Mouse (Mus musculus): ENCODE measurements around the gene Auts2.

Gene Auts2

DNA sequence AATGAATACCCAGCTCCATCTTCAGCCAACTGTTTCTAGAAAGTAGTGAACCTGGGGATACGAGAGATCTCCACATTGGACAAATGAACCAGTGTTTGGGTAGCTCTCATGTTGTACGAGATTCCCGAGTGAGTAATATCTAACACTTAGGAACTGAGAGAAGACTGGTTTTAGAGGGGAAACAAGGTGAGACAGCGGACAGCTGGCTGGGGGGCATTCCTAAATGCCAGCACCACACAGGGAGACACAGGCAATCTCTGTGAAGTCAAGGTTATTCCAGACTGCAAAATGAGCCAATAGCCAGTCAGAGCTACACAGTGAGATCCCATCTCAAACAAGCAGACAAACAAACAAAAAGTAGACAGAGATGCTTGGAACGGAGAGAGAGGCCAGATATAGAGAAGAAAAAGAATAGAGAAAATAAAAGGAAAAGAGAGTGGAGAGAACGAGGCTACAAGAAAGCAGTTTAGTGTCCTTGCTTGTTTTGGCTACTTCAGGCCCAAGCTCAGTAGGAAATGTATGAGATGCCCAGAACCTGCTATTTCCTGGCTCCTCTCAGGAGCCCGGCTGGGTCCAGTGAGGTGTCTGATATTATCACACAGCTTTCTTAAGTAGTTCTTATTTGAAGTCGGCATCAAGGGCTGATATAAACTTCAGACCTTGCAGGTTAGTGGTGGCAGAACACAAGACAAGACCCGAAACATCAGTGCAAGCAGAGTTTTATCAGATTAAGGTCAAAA is 224.9 kb downstream of the Auts2 start:
- no peak for DNase-seq (ENCODE audit: low read depth)

DNA sequence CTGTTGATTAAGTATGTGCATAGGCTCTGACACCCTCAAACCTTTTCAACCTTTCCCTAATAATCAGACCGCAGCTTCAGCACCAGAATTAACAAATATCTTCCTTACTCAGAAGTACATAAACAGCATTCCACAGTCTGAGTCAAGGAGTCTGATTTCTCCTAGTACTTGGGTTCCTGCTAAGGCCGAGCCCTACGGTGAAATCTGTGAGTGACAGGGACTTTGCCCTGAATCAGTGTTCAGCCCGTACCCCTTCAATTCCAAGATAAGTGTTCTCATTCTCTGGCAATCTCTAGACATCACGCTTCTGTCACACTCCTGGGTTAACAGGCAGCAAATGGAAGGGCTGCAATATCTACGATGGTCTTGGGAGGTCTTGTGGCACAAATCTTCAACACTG is 226.2 kb downstream of the Auts2 start:
- no peak for DNase-seq (ENCODE audit: low read depth)

DNA sequence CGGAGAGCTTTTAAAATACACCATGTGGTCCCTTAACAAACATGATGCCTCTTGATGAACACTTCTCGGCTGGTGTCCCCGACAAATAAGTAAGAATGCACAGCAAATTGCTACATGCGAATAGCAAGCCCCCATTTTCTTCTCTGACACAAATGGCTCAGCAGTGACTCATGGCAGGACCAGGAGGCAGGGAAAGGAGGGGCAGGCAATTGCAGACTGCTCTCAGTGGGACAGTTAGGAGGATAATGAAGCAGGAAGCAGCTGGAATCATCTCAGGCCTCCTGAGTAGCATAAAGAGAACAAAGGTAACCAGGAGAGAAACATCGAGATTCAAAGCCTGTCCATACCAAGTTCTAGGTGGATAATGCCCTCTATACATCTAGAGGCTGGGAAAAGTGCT is 228.8 kb downstream of the Auts2 start:
- no peak for DNase-seq (ENCODE audit: low read depth)

DNA sequence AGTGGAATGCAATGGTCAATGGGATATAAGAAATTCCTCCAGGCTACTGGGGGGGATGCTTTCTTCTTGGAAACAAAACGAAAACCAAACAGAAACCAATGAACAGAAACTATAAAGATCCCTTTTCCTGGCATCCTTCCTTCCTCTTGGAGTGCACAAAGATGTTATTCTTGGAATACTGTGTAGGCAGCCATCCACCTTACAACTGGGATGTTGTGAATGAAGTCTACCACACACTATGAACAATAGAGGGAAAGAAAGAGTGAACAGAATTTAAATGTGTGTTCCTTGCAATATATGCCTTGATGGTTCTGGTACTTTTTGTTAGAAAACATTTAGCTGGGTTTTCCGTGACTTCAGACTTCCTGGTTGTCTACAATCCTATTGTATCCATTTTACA is 236.1 kb downstream of the Auts2 start:
- DNase-seq (ENCODE audit: low read depth), result no peak

DNA sequence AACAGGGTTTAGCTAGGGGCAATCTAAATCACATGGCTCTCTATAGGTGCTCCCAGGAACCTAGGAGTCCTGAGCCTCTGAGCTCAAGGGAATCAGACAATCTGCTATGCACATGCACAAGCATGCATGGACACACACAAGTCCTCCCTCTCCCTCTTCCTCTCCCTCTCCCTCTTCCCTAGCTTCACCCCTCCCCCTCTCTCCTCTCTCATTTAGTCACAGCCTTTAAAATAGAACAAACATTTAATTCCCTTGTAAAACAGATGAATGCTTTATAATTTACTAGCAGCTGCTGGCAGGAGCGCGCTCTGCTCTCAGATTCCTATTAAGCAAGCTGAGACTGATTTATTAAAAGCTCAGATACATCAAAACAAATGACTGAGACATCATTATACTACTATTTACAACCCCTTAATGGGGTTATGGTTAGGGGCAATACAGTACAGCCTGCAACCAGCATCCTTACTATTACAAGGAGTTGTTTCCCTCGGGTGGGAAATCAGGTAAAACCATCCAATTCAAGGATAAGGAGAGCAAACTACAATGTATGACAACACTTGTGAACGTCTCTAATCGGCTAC is 237.7 kb downstream of the Auts2 start:
- DNase-seq (ENCODE audit: low read depth), result no peak

DNA sequence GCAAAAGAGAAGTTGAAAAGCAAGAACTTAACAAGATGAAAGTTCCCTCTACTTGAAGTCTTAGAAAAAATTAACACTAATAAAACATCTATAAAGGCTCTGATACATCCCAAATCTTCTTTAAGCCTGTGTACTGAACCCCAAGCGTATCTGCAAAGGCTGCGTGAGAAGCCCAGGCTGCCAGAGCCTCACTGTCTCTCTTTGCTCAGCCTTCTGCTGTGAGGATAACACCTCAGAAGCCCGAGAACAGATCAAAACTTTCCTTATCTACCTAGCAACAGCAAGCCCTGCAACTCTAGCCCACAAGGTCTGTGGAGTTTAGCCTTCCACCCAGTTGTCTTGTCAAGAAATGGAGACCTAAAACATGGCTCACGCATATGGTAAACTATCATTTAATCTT is 240.4 kb downstream of the Auts2 start:
- DNase-seq (ENCODE audit: low read depth), result no peak

DNA sequence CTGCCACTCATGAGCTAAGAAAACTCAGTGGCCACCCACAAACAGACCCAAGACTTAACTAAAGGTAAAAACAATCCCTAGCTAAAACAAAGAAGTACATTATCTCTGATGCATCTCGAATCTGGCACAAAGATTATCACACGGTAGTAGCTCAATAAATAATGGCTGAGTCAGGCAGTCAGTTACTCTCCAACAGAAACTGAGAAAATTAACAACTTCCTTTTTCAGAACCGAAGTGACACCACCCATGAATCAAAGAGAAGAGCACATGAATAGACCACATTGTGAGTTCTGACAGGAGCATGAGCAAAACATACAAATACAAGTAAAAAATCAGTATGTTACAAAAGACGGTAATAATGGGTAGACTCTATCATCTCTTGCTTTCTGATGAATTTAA is 242.3 kb downstream of the Auts2 start:
- DNase-seq (ENCODE audit: low read depth), result no peak

DNA sequence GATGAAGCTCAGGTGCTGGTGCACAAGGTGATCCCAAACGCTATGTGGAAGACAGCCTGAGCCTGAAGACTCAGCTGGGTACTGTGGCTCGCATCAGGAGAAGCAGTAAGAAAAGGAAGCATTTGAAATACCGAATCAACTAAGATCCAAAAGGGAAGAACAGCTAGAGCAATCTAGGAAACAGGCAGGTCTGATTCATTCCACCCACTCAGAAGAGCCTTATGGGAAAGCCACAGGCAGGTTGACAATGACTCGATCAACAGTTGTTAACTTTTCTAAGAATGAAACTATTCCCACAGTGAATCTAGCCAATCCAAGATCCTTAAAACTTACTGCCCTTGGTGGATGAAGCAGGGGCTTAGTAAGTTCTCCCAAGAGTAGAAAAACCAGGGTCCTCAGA is 243.4 kb downstream of the Auts2 start:
- no peak for DNase-seq (ENCODE audit: low read depth)

DNA sequence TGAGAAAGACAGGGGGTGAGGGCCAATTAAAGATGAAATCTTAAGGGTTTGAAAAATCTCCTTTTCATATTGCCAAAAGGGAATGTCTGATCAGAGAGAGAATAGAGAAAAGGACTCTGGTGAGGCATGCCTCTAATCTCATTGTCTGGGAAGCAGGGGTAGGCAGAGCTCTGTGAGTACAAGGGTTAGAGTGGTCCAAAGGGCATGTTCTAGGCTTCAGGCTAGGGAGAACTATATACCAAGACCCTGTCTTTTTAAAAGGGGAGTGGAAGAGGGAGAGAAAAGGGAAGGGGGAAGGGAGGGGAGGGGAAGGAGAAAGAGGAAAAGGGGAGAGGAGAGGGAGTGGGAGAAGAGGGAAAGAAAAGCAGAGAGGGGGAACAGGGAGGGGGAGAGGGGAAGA is 244.1 kb downstream of the Auts2 start:
- no peak for DNase-seq (ENCODE audit: low read depth)

DNA sequence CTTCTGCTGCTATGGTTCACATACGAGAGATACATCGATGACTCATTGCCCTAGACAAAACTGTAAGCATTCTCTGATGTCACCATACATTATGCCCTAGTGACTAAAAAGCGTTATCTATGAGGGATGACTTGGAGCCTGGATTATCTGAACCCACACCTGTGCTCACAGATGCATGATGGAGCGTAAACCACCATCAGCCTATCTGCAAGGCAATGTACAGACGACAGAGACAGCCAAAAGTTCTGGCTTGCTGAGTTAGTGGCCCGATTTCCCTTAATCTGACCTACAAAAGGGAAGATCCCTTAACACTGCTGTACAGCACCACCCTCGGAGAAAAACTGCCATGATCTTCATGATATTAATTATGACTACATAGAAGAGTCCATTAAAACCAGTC is 245.8 kb downstream of the Auts2 start:
- peak; percentile 20 for DNase-seq (ENCODE audit: low read depth)

DNA sequence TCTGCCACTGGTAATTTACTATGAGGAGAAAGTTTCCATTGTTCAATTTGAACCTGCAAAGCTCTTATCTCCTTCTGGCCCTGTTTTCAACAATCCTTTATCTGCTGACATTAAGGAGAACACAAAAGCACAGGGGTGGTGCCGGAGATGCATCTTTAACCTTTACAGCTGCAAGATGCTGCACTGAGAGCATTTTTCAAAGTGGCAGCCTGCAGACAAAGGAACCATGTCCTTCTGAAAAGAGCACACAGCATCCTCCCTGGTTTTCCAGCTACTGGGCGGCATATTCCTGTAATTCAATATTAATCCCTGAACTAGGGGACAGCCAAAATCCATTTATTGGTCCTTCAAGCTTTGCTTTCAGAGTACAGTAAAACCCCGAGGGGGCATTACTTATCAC is 248.7 kb downstream of the Auts2 start:
- DNase-seq (ENCODE audit: low read depth), result no peak

DNA sequence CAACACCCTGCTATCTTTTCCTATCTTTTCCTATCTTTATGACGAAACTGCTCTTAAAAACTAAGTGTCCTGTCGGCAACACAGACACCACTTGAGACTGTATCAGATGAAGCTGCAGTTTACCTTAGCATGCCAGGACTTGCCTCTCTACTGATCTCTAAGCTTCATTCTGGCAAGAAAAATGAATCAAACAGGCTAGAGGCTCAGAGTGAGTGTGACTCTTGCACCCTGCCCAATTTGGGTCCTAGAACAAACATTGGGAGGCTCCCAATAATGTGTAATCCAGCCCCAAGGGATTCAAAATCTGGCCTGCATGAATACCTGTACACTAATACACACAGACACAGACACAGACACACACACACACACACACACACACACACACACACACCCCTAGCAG is 250.2 kb downstream of the Auts2 start:
- DNase-seq (ENCODE audit: low read depth), result no peak

DNA sequence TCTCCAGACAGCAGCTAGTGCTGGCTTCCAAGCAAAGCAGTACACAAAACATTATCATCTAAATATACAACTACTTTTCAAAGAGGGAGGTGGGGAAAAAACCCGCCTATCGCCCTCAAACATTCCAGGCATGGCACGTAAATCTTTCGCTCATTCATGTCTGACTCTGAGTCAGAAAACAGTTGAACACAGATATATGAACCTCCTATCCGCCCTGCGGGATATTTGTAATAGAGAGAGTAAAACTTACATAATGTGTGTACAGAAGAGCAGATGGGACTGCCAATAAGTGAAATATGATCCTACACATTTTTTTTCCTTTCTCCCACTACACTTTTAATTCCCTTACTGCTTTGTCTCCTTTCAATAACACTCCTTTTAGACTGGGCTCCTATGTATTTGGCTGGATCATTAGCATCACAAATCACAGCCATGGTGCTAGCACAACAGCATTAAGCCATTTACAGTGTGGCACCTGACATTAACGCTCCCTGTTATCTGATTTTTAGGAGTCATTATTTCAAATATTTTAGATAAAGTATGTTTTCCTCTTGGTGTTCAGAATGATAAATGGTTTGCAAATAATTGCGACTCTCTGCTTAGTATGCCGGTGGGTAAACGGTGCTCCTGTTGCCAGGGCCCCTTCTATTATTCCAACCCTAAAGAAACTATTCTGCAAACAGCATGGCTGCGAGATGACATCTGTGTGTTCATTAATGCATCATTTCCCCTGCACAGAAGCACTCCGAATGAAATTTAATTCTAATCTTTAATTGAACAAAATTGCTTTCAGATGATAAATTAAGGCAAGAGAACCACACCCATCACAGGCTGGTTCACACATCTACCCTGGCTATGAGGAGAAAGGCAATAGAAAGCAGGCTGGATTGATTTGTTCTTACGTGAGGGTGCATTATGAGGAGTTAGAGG is 252.3 kb downstream of the Auts2 start:
- no peak for DNase-seq (ENCODE audit: low read depth)

DNA sequence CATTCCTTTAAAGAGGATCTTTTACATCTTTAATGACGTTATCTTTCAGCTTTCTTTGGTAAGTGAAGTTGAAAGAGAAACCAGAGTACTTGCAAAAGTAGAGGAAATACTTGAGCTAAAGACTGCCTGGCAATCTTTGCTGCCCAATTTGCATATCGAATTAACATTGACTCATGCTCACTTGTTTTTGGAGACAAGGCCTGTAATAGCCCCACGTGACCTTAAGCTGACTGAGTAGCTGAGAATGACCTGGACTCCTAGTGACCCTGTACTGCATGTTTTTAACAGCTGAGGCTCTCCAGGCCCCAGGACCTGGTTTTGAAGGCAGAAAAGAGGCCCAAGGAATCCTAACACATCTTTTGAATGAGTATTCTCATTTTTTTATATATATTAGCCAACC is 259.4 kb downstream of the Auts2 start:
- DNase-seq (ENCODE audit: low read depth), result no peak

DNA sequence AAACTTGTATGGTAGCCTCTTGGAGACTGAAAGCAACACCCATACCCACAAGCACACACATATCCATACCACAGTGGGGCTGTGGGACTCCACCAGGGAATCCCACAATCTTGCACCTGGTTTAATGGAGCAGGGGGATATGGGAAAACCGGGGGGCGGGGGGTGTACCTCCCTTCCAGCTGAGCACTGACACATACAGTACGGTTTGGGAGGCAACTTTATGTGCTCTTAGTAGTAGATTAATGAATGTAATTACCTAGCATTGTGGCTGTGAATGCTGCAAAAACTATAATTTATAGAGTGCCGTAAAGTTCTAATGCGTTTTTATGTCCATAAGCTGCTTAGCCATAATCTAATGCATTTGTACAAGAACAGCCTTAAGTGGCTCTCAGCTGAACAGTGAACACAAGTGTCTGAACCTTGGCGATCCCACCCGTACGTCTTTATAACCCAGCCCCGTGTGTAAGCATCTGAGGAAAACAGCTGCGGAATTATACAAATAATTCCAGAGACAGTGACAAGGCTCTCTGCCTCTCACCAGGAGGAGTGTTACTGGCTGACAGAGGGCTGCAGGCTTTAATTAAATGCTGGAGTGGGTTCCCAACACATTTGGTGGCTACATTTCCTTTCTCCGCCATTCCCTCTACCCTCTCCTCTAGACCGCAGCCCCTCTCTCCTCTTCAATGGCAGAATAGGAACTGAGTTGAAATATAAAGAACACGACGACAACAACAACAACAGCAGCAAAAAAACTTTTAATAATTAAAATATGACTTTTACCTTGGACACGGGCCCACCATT is 268.8 kb downstream of the Auts2 start:
- no peak for DNase-seq (ENCODE audit: low read depth)

DNA sequence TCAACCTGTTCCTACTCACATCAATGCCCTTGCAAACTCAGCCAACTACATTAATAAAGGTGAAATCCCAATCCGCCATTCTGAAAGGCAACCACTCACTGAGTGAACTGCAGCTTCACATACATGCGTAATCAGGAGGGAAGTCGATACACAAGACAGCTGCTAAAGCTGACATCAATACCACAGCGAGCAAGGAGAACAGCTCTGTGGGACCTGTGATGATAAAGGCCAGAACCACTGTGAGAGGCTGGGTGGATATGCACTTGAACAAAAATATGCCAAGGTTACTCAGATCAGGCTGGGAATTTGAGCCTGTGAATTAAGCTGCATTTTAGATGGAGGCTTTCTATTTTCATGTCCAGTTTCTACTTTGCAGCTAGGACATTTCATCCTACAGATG is 271.0 kb downstream of the Auts2 start:
- DNase-seq (ENCODE audit: low read depth), result no peak

DNA sequence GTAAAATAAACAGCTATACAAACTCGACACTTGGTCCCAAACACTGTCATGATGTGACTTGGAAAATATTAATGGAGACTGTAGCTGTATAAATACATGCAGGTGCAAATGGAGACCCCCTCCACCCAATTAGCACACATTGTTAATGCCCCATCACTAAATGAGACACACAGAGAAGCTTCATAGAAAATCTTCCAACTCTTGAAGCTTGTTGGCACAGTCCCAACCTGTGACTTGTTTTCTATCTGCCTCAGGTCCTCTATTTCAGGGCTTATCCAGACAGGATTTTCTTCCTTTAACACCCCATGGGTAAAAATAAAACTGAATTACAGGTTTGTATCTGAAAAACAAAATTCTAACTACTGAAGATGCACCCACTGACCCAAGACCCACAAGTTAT is 272.2 kb downstream of the Auts2 start:
- no peak for DNase-seq (ENCODE audit: low read depth)

DNA sequence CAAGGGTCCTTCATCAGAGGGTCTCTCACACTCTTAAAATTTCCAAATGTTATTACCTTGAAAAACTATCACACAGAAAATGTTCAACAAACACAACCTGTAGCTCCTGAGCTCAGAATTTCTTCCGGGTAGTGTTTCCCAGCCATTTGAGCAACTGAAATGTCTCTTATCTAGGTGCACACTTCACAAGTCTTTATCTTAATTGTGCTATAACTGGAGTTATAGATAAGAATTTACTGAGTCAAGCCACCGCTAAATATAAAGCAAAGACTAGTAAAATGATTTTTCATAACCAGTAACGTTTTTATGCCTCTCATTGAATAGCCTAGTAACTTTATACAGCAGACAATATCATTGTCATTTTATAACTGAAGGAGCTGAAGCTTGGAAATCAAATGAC is 273.1 kb downstream of the Auts2 start:
- DNase-seq (ENCODE audit: low read depth), result no peak

DNA sequence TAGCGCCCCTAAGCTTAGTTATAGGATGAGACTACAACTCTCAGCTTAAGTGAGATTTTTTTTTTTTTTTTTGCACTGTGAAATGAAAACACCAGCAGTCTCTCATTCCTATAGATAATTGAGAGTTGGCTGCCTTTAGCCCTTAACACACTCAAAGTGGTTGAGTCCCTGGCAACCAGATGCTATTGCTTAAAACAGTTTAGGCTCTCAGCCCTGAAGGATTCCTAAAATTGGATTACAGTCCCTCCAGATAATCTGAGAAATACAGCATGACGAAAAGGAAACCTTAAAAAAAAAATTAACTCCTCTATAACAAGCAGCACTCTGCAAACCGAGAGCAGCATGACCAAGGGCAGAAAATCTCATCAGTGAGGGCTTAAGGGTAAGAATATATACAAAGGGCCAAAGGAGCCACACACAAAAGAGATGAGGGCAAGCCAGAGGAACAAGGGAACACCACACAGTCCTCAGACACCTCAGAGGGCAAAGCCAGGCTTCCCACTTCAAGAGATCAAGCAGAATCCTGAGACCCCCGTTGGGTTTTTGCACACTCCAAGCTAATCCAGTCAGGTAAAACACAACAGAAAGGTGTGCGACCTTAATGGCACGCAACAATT is 274.7 kb downstream of the Auts2 start:
- no peak for DNase-seq (ENCODE audit: low read depth)

DNA sequence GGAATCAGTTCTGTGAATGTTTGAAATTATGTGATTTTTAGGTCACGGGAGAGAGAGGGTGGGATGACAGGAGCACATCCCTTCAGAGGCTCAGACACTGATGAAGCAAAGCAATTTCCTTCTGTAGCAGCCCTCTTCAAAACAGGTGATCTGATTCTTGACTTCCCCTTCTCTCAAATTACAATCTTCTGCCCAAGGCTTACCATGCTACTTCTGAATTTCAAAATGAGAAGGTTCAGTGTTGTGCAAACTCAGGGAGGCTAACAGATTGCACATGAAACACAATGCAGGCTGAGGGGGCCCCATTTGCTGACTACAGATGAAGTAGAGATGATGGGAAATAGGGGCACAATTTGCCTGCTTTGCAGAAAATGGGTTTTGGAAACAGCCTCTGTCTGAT is 278.1 kb downstream of the Auts2 start:
- no peak for DNase-seq (ENCODE audit: low read depth)

DNA sequence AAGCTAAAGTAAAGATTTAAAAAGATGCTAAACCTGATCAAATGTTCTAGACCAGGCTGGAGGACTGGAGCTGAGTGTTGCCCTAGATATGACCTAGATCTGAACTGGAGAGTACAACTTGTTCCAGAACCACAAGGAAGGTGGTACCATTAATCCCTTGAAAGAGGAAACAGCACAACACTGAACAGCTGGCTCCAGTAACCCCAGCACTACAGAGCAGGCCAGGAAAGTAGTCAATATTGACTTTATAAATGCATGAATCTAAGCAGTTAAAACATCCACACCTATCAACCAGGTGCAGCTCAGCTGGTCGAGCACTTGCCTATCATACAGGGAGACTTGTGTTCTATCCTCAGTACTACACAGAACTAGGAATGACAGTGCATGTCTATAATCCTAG is 281.4 kb downstream of the Auts2 start:
- no peak for DNase-seq (ENCODE audit: low read depth)

DNA sequence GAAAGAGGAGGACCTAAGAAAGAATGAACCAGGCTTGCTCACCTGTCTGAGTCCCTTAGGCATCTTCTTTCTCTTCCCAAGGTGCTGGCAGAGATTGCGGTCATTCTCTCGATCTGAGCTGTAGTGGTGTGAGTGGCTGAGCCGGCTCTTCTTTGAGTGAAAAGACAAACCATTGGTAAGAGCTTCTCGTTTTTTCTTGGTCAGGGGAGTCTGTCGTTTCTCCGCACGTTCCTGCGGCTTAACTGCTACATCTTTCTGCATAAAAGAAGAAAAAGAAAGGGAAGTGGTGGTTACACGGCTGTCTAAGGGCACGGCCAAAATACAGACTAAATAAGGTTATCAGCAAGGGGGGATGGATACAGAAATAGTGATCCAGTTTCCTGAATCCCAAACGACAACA is 284.3 kb downstream of the Auts2 start:
- DNase-seq (ENCODE audit: low read depth), result no peak

Measured in c-Kit-positive CD71-positive TER-119-negative erythroid progenitor cells, embryonic 14.5 days (primary cell).